Mouse (Mus musculus) intestine, postnatal 0 days (tissue): ENCODE results near the gene Rhoj. TPM values are rescaled to one million over a fixed set of nuclear protein-coding genes. Genes with fewer than 3 reads are reported as not detected.

Experiments
- ATAC-seq: fragments of 200-750 bp; cut with Nextera tagmentation; 2 replicates; pipeline ENCODE4 v1.8.0; 2017; ENCODE audit warnings: mild to moderate bottlenecking, moderate TSS enrichment, moderate library complexity
- H3K27ac ChIP-seq: fragments of 300-500 bp; sonication (generic); 2 replicates; pipeline ENCODE4 v1.5.1; 2014; ENCODE audit warnings: mild to moderate bottlenecking, low read depth, low read length, moderate library complexity
- H3K27me3 ChIP-seq: fragments of 300-500 bp; sonication (generic); replicated peaks from 2 replicates; pipeline ENCODE4 v1.6.1; 2014; ENCODE audit warnings: low read length, mixed read lengths; ENCODE audit not compliant: control insufficient read depth, insufficient read depth
- H3K36me3 ChIP-seq: fragments of 300-500 bp; sonication (generic); 2 replicates; pipeline ENCODE4 v1.6.1; 2014; ENCODE audit warnings: mild to moderate bottlenecking, moderate library complexity; ENCODE audit not compliant: control insufficient read depth, insufficient read depth
- H3K4me1 ChIP-seq: fragments of 300-500 bp; sonication (generic); replicated peaks from 2 replicates; pipeline ENCODE4 v1.6.1; 2014; ENCODE audit warnings: antibody characterized with exemption, low read length, mixed read lengths; ENCODE audit not compliant: control insufficient read depth, insufficient read depth
- H3K4me2 ChIP-seq: fragments of 300-500 bp; sonication (generic); replicated peaks from 2 replicates; pipeline ENCODE4 v1.6.1; 2014; ENCODE audit warnings: low read depth, mild to moderate bottlenecking, moderate library complexity
- H3K4me3 ChIP-seq: fragments of 300-500 bp; sonication (generic); 2 replicates; pipeline ENCODE4 v1.5.1; 2014; ENCODE audit warnings: low read depth, low read length
- H3K9ac ChIP-seq: fragments of 300-500 bp; sonication (generic); 2 replicates; pipeline ENCODE4 v1.6.1; 2014; ENCODE audit warnings: mild to moderate bottlenecking, low read depth, low read length
- H3K9me3 ChIP-seq: fragments of 300-500 bp; sonication (generic); 2 replicates; pipeline ENCODE4 v1.6.1; 2016; ENCODE audit warnings: mixed run types; ENCODE audit not compliant: control insufficient read depth
- CTCF ChIP-seq: sonication (generic); IDR thresholded peaks from 2 replicates; pipeline ENCODE4 v1.5.1; 2016; ENCODE audit warnings: low read depth, mild to moderate bottlenecking, control low read depth, antibody characterized with exemption, moderate library complexity
- WGBS: fragments of 180-500 bp; shearing (Covaris S2); extraction: QIAGEN DNeasy Blood & Tissue Kit; methylation state at CpG from one replicate; pipeline ENCODE4 v1.1.7; 2014; 5-methylcytosine and 5-hydroxymethylcytosine counted together
- polyA plus RNA-seq: library from polyadenylated mRNA; unstranded; fragments of >200 nt; fragmentation: Nextera tagmentation; extraction: Ambion mirVana; gene quantifications from 2 replicates; pipeline ENCODE4 v1.2.1, GENCODE M21; 2015

The Rhoj gene
- polyA plus RNA-seq, 1 experiment from 2014 or later = 27.9 TPM

DNA sequence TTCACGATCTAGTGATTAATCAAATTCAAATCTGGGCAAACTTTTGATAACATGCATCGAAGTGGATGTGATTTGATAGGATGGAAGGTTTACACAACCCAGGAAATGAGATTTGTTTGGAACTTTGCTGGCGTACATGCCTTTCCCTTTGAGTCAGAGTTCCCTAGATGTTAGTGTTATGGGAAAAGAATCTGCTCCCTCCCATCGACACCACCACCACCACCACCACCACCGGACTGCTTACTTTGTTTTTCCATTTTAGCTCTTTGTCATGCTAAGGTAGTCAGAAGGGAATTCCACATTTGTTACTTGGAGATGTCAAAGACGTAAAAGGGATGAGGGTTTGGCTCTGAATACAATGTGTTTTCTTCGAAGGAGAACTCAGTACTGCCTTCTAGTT lies 46.2 kb downstream of the Rhoj start:
- Histone ChIP-seq H3K9ac (no peak overlapping the region), H3K27me3 (no peaks in the 10 kb centered on the region), H3K9me3 (no peaks in the 10 kb centered on the region), H3K36me3 (no peaks in the 10 kb centered on the region), H3K4me3 (no peak overlapping the region), H3K4me2 (no peak overlapping the region), H3K27ac (no peak overlapping the region), H3K4me1 (no peaks in the 10 kb centered on the region)
- no peak for TF ChIP-seq CTCF
- 69% methylated on average over 7 of the region's 7 CpGs for WGBS
- ATAC-seq = no peak

DNA sequence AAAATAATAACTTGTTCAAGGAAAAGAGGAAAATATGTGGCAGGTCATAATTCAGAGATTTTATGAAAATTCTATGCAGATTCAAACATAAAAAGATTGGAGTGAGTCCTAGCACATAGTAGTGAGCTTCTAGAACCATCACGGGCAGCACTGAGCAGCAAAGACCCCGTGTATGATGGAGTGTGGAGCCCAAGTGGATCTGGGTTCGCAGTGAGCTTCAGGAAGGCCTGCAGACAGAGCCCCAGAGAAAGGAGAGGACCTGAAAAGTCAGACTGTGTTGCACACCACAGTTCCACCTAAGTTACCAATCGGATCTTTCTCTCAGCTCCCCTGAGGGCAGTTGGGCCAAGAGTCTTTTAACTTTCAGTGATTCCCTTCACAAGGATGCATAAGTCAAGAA lies 49.7 kb downstream of the Rhoj start:
- H3K36me3 ChIP-seq = no peaks in the 10 kb centered on the region
- ATAC-seq = no peak
- H3K27me3 ChIP-seq = no peaks in the 10 kb centered on the region
- H3K4me3 ChIP-seq = no peak overlapping the region
- no peak overlapping the region for H3K9ac ChIP-seq
- no peaks in the 10 kb centered on the region for H3K4me1 ChIP-seq
- no peaks in the 10 kb centered on the region for H3K9me3 ChIP-seq
- 93% methylated on average over 4 of the region's 4 CpGs for WGBS
- no peak overlapping the region for H3K27ac ChIP-seq
- H3K4me2 ChIP-seq = no peak overlapping the region
- TF ChIP-seq CTCF = no peak

DNA sequence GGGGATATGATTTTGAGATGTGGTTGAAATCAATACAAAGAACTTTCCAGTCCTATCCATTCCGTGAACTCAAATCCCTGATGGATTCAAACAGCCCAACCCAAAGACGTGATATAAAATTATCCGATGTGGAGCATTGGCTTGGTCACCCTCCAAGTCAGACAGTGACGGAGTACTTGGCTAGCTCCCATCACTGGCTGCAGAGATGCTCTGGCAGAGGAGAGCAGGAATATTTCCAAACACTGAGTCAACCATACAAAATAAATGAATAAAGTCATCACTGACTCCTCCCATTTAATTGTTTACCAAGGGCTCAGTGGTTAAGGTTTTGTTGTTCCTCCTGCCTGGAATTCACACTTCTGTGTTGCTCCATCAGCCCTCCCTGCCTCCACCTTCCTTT lies 50.6 kb downstream of the Rhoj start:
- no peaks in the 10 kb centered on the region for H3K36me3 ChIP-seq
- H3K9ac ChIP-seq = no peak overlapping the region
- no peaks in the 10 kb centered on the region for H3K27me3 ChIP-seq
- no peak overlapping the region for H3K27ac ChIP-seq
- no peak overlapping the region for H3K4me3 ChIP-seq
- no peaks in the 10 kb centered on the region for H3K4me1 ChIP-seq
- TF ChIP-seq CTCF = no peak
- H3K4me2 ChIP-seq = no peak overlapping the region
- no peaks in the 10 kb centered on the region for H3K9me3 ChIP-seq
- ATAC-seq = no peak
- WGBS = 54% methylated on average over 4 of the region's 4 CpGs

DNA sequence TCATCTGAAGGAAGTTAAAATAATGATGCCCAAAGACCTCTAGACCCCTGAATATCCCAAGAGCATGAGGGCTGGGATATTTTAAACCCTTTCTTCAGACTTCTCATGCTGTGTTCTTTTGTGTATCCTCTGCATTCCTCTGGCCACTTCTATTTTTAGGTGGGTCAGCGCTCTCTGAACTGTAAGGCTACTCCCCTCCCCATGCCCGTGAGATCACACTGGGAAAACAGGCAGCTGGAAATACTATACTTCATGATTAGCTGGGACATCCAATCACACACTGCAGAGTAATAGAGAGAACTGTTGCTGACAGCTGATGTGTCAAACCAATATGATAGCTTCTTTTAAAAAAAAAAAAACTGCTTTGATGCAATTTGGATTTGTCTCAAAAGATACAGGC lies 51.4 kb downstream of the Rhoj start:
- ATAC-seq = no peak
- no peaks in the 10 kb centered on the region for H3K9me3 ChIP-seq
- H3K27me3 ChIP-seq = no peaks in the 10 kb centered on the region
- H3K4me2 ChIP-seq = no peak overlapping the region
- H3K4me3 ChIP-seq = no peak overlapping the region
- H3K36me3 ChIP-seq = no peaks in the 10 kb centered on the region
- H3K9ac ChIP-seq = no peak overlapping the region
- no peak overlapping the region for H3K27ac ChIP-seq
- no peak for TF ChIP-seq CTCF
- 62% methylated on average over 2 of the region's 2 CpGs for WGBS
- H3K4me1 ChIP-seq = no peaks in the 10 kb centered on the region

DNA sequence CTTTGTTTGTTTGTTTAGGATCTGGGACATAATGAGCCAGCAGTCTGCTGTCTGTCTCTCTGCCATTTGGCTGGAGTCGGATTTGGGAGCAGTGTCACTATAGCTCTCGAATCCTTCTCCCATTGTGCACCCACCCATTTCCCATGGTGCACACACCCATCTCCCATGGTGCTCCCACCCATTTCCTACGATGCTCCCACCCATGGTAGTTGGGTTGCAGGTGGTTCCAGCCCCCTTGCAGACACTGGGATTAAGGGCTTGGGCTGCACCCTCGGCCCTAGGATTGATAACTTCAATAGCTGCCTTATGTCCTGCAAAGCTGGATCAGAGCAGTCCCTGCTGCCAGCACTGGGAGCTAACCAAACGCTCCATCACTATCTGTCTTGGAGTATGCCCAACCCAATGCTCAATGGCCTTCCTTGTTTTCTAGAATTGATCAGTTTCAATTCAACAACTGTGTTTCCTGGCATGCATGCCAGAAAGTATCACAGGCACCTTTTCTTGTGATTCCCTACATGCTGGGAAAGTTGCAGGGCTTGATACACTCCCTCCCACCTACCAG lies 51.9 kb downstream of the Rhoj start:
- ATAC-seq = no peak
- no peaks in the 10 kb centered on the region for H3K9me3 ChIP-seq
- WGBS = 62% methylated on average over 5 of the region's 5 CpGs
- no peaks in the 10 kb centered on the region for H3K4me1 ChIP-seq
- H3K27me3 ChIP-seq = no peaks in the 10 kb centered on the region
- no peak overlapping the region for H3K9ac ChIP-seq
- no peak overlapping the region for H3K4me3 ChIP-seq
- no peak overlapping the region for H3K4me2 ChIP-seq
- no peaks in the 10 kb centered on the region for H3K36me3 ChIP-seq
- TF ChIP-seq CTCF = no peak
- no peak overlapping the region for H3K27ac ChIP-seq

DNA sequence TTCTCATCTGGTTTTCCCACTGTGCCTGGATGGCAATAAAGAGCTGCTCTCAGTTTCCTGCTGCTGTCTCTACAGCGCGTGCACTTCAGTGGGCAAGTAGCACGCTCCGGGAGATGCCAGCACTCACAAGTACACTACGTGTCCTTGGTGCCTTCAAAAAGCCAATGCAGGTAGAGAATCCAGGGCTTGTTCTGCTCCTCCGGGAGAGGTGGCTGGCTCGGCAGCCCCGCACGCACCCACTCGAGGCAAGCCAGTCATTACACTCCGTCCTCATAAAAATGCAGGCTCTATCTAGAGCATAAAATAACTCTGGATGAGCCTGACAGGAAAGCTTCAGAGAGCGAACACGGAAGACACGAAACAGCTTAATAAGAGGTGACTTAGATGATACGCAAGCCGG lies 54.3 kb downstream of the Rhoj start:
- no peak for ATAC-seq
- Histone ChIP-seq H3K36me3 (no peaks in the 10 kb centered on the region), H3K4me2 (no peak overlapping the region), H3K9ac (no peak overlapping the region), H3K9me3 (no peaks in the 10 kb centered on the region), H3K27me3 (no peaks in the 10 kb centered on the region), H3K4me3 (no peak overlapping the region), H3K27ac (no peak overlapping the region), H3K4me1 (no peaks in the 10 kb centered on the region)
- no peak for TF ChIP-seq CTCF
- 92% methylated on average over 16 of the region's 16 CpGs for WGBS

DNA sequence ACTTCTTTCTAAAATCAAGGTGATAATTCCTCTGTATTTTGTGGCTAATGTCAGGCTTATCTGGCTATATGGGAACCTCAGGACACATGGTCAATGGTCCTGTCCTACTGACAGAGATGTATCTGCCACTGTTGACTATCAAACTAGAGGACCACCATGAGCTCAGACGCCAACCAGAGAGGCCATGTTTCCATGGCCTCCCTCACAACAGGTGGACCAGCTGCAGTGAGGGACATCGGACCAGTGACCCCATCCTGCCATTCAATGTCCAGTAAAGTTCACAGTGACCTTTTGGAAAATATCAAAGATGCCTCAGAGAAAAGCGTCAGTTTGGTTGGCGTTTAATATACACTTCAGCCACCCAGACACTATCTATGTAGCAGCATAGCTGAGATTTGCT lies 56.3 kb downstream of the Rhoj start:
- no peak overlapping the region for H3K27ac ChIP-seq
- H3K4me3 ChIP-seq = no peak overlapping the region
- no peak for ATAC-seq
- H3K9ac ChIP-seq = no peak overlapping the region
- H3K36me3 ChIP-seq = no peaks in the 10 kb centered on the region
- no peaks in the 10 kb centered on the region for H3K9me3 ChIP-seq
- H3K4me2 ChIP-seq = no peak overlapping the region
- WGBS = 95% methylated on average over 4 of the region's 4 CpGs
- H3K27me3 ChIP-seq = no peaks in the 10 kb centered on the region
- no peak for TF ChIP-seq CTCF
- H3K4me1 ChIP-seq = no peaks in the 10 kb centered on the region
